Mouse (Mus musculus) megakaryocyte, embryonic 14.5 days (primary cell): ENCODE data around the gene Map3k12. TPM values are rescaled to one million over a fixed set of nuclear protein-coding genes. Genes with fewer than 3 reads are reported as not detected.
A peak's percentile ranks its signal among the peaks of the same experiment; 100 is the strongest.

Experiments used
- H3K27me3 ChIP-seq: replicated peaks from 2 replicates; pipeline ENCODE3; 2012; ENCODE audit warnings: inconsistent platforms
- H3K36me3 ChIP-seq: replicated peaks from 2 replicates; pipeline ENCODE3; 2012; ENCODE audit warnings: low read length, inconsistent platforms, mixed read lengths
- H3K4me1 ChIP-seq: 2 replicates; pipeline ENCODE4 v1.6.1; 2012; ENCODE audit warnings: inconsistent platforms
- H3K4me3 ChIP-seq: replicated peaks from 2 replicates; pipeline ENCODE3; 2012; ENCODE audit warnings: moderate library complexity, mild to moderate bottlenecking, inconsistent platforms
- H3K9me3 ChIP-seq: 2 replicates; pipeline ENCODE4 v1.6.1; 2012; ENCODE audit warnings: inconsistent platforms
- FLI1 ChIP-seq: IDR thresholded peaks from 2 replicates; pipeline ENCODE4 v1.6.1; 2012; ENCODE audit warnings: low read length, inconsistent platforms, mixed read lengths
- GATA1 ChIP-seq: IDR thresholded peaks from 3 replicates; pipeline ENCODE4 v1.6.1; 2012; ENCODE audit warnings: mixed read lengths, low read length, inconsistent platforms, borderline replicate concordance
- polyA plus RNA-seq: library from polyadenylated mRNA; stranded (reverse); fragments of >175 nt; gene quantifications from 2 replicates; pipeline ENCODE4 v1.2.3, GENCODE M21; 2012; ENCODE audit warnings: low replicate concordance; ENCODE audit not compliant: insufficient read depth

Map3k12 gene
- 2.3 and 5.9 TPM in 2 replicates for polyA plus RNA-seq

- Histone ChIP-seq H3K9me3 (no peaks in the 10 kb centered on the region), H3K4me3 (peak within 1 kb of the TSS; percentile 95), H3K27me3 (peaks cover 3% of the 10 kb centered on the region), H3K36me3 (peaks cover 13% of the 10 kb centered on the region), H3K4me1 (peaks cover 58% of the 10 kb centered on the region)
- no peak for TF ChIP-seq GATA1
- TF ChIP-seq FLI1: no peak
These were observed at the start of gene Map3k12 for GRCm38 (mm10) chr15:102516728-102517404. Gene Map3k12, minus strand, starts transcription at chr15:102517064.

GRCm38 (mm10) chr15:102563681-102564080, 46.8 kb upstream of the Map3k12 start:
- H3K9me3 ChIP-seq: no peaks in the 10 kb centered on the region
- no peaks in the 10 kb centered on the region for H3K27me3 ChIP-seq
- H3K36me3 ChIP-seq: peaks cover 38% of the 10 kb centered on the region
- TF ChIP-seq FLI1 (no peak), GATA1 (no peak)
- peaks cover 5% of the 10 kb centered on the region; the same call in 1 of the 2 replicates for H3K4me1 ChIP-seq
- H3K4me3 ChIP-seq: no peak overlapping the region

GRCm38 (mm10) chr15:102563061-102563460, 46.2 kb upstream of the Map3k12 start:
- peaks cover 41% of the 10 kb centered on the region for H3K36me3 ChIP-seq
- H3K4me3 ChIP-seq: no peak overlapping the region
- H3K4me1 ChIP-seq: peaks cover 5% of the 10 kb centered on the region; the same call in 1 of the 2 replicates
- TF ChIP-seq GATA1: no peak
- no peak for TF ChIP-seq FLI1
- H3K9me3 ChIP-seq: no peaks in the 10 kb centered on the region
- no peaks in the 10 kb centered on the region for H3K27me3 ChIP-seq

GRCm38 (mm10) chr15:102562491-102562890, 45.6 kb upstream of the Map3k12 start:
- Histone ChIP-seq H3K36me3 (peaks cover 46% of the 10 kb centered on the region), H3K4me3 (no peak overlapping the region), H3K9me3 (no peaks in the 10 kb centered on the region), H3K27me3 (no peaks in the 10 kb centered on the region), H3K4me1 (peaks cover 5% of the 10 kb centered on the region; the same call in 1 of the 2 replicates)
- TF ChIP-seq FLI1 (no peak), GATA1 (no peak)

- no peak overlapping the region for H3K4me3 ChIP-seq
- TF ChIP-seq FLI1 (no peak), GATA1 (no peak)
- H3K36me3 ChIP-seq: peaks cover 76% of the 10 kb centered on the region
- no peaks in the 10 kb centered on the region for H3K9me3 ChIP-seq
- H3K27me3 ChIP-seq: no peaks in the 10 kb centered on the region
- peaks cover 12% of the 10 kb centered on the region; the same call in 1 of the 2 replicates for H3K4me1 ChIP-seq
These were observed 40.7 kb upstream of the Map3k12 start for GRCm38 (mm10) chr15:102557580-102557979.

- TF ChIP-seq FLI1 (no peak), GATA1 (no peak)
- Histone ChIP-seq H3K36me3 (peaks cover 80% of the 10 kb centered on the region), H3K27me3 (no peaks in the 10 kb centered on the region), H3K9me3 (no peaks in the 10 kb centered on the region), H3K4me3 (no peak overlapping the region), H3K4me1 (peaks cover 12% of the 10 kb centered on the region; the same call in 1 of the 2 replicates)
These were observed 38.7 kb upstream of the Map3k12 start for GRCm38 (mm10) chr15:102555581-102555980.

- Histone ChIP-seq H3K4me1 (peaks cover 12% of the 10 kb centered on the region; the same call in 1 of the 2 replicates), H3K27me3 (no peaks in the 10 kb centered on the region), H3K4me3 (no peak overlapping the region), H3K9me3 (no peaks in the 10 kb centered on the region), H3K36me3 (peaks cover 75% of the 10 kb centered on the region)
- TF ChIP-seq GATA1: no peak
- no peak for TF ChIP-seq FLI1
These were observed 35.7 kb upstream of the Map3k12 start for GRCm38 (mm10) chr15:102552599-102552998.

GRCm38 (mm10) chr15:102547478-102547877, 30.6 kb upstream of the Map3k12 start:
- H3K27me3 ChIP-seq: no peaks in the 10 kb centered on the region
- TF ChIP-seq FLI1 (no peak), GATA1 (no peak)
- H3K4me3 ChIP-seq: no peak overlapping the region
- no peaks in the 10 kb centered on the region for H3K4me1 ChIP-seq
- peaks cover 69% of the 10 kb centered on the region for H3K36me3 ChIP-seq
- no peaks in the 10 kb centered on the region for H3K9me3 ChIP-seq

- H3K27me3 ChIP-seq: no peaks in the 10 kb centered on the region
- H3K36me3 ChIP-seq: peaks cover 69% of the 10 kb centered on the region
- no peaks in the 10 kb centered on the region for H3K9me3 ChIP-seq
- H3K4me1 ChIP-seq: no peaks in the 10 kb centered on the region
- no peak for TF ChIP-seq GATA1
- TF ChIP-seq FLI1: no peak
- H3K4me3 ChIP-seq: no peak overlapping the region
These were observed 30.0 kb upstream of the Map3k12 start for GRCm38 (mm10) chr15:102546677-102547427.

GRCm38 (mm10) chr15:102546246-102546645, 29.4 kb upstream of the Map3k12 start:
- H3K4me3 ChIP-seq: no peak overlapping the region
- no peaks in the 10 kb centered on the region for H3K27me3 ChIP-seq
- peaks cover 69% of the 10 kb centered on the region for H3K36me3 ChIP-seq
- no peaks in the 10 kb centered on the region for H3K9me3 ChIP-seq
- TF ChIP-seq GATA1: no peak
- TF ChIP-seq FLI1: no peak
- no peaks in the 10 kb centered on the region for H3K4me1 ChIP-seq
